Mouse (Mus musculus): ENCODE results near the gene Pabpc1l.

DNA sequence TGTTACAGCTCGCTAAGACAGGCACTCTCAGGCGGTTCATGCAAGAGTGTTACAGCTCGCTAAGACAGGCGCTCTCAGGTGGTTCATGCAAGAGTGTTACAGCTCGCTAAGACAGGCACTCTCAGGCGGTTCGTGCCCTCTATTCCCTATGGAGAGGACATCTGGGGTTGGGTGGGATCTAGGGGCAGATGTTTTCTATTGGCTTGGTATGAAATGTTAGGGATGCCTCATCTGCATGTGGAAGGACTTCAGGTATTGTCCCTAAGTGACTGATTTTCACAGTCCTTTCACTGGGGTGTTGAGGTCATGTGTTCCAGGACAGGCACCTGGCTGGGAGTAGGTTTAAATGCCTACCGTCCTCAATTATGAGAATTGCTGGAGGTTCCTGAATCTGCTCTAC is 17.7 kb upstream of the Pabpc1l start:
- TF ChIP-seq CTCF (IDR thresholded peaks at IDR 0.05), result no peak
- no peak for TF ChIP-seq POLR2A (IDR thresholded peaks at IDR 0.05; ENCODE audit: insufficient read depth, low read depth, low read length)

All from heart, adult 2 months (tissue).